Mouse (Mus musculus): ENCODE data around the gene Sdc3. TPM values are rescaled to one million over a fixed set of nuclear protein-coding genes. Genes with fewer than 3 reads are reported as not detected.

Sdc3 gene
- polyA plus RNA-seq, 1 experiment from 2014 or later = 10.4 TPM

GRCm38 (mm10) chr4:130787530-130787929 is 4.8 kb upstream of the Sdc3 start:
- Histone ChIP-seq H3K4me1 (ENCODE audit: insufficient read depth, low read depth, low read length) (no peaks in the 10 kb centered on the region), H3K27me3 (replicated peaks; ENCODE audit: insufficient read depth, low read length) (no peaks in the 10 kb centered on the region), H3K27ac (ENCODE audit: low read length) (no peak overlapping the region), H3K36me3 (ENCODE audit: insufficient read depth, low read length) (no peaks in the 10 kb centered on the region), H3K9ac (replicated peaks; ENCODE audit: low read depth) (no peak overlapping the region), H3K4me2 (replicated peaks; ENCODE audit: low read depth, low read length) (no peak overlapping the region), H3K4me3 (ENCODE audit: low read depth, low read length) (no peak overlapping the region), H3K9me3 (ENCODE audit: low read length) (no peaks in the 10 kb centered on the region)
- no peak for TF ChIP-seq EP300 (IDR thresholded peaks at IDR 0.05)
- TF ChIP-seq CTCF (IDR thresholded peaks at IDR 0.05) = no peak
- 63% methylated on average over 5 of the region's 5 CpGs for WGBS
- no peak for ATAC-seq
- DNase-seq (ENCODE audit: low spot score) = peak; percentile 18

GRCm38 (mm10) chr4:130790180-130790579 is 2.2 kb upstream of the Sdc3 start:
- Histone ChIP-seq H3K4me2 (replicated peaks; ENCODE audit: low read depth, low read length) (no peak overlapping the region), H3K27me3 (replicated peaks; ENCODE audit: insufficient read depth, low read length) (0 out of 2 replicates have a peak, but pooled peaks cover 5% of the 10 kb centered on the region), H3K4me1 (ENCODE audit: insufficient read depth, low read depth, low read length) (peaks cover 4% of the 10 kb centered on the region; the same call in 1 of the 2 replicates), H3K36me3 (ENCODE audit: insufficient read depth, low read length) (no peaks in the 10 kb centered on the region), H3K9ac (replicated peaks; ENCODE audit: low read depth) (no peak overlapping the region), H3K9me3 (ENCODE audit: low read length) (no peaks in the 10 kb centered on the region), H3K27ac (ENCODE audit: low read length) (no peak overlapping the region), H3K4me3 (ENCODE audit: low read depth, low read length) (no peak overlapping the region)
- WGBS = 13% methylated on average over 6 of the region's 6 CpGs
- no peak for TF ChIP-seq EP300 (IDR thresholded peaks at IDR 0.05)
- peak; percentile 97 for TF ChIP-seq CTCF (IDR thresholded peaks at IDR 0.05)
- peak; percentile 90 for DNase-seq (ENCODE audit: low spot score)
- ATAC-seq = peak; percentile 42

- H3K4me3 ChIP-seq (ENCODE audit: low read depth, low read length) = peak overlapping the region; percentile 69
- peak overlapping the region; percentile 97 for H3K4me2 ChIP-seq (replicated peaks; ENCODE audit: low read depth, low read length)
- TF ChIP-seq EP300 (IDR thresholded peaks at IDR 0.05) (no peak), CTCF (IDR thresholded peaks at IDR 0.05) (no peak)
- H3K4me1 ChIP-seq (ENCODE audit: insufficient read depth, low read depth, low read length) = peaks cover 4% of the 10 kb centered on the region; the same call in 1 of the 2 replicates
- WGBS = 8% methylated on average over 14 of the region's 19 CpGs
- no peaks in the 10 kb centered on the region for H3K36me3 ChIP-seq (ENCODE audit: insufficient read depth, low read length)
- no peaks in the 10 kb centered on the region for H3K9me3 ChIP-seq (ENCODE audit: low read length)
- 0 out of 2 replicates have a peak, but pooled peaks have one; percentile 1 for ATAC-seq
- H3K9ac ChIP-seq (replicated peaks; ENCODE audit: low read depth) = no peak overlapping the region
- H3K27me3 ChIP-seq (replicated peaks; ENCODE audit: insufficient read depth, low read length) = 0 out of 2 replicates have a peak, but pooled peaks cover 5% of the 10 kb centered on the region
- no peak for DNase-seq (ENCODE audit: low spot score)
- H3K27ac ChIP-seq (ENCODE audit: low read length) = no peak overlapping the region
Measured at GRCm38 (mm10) chr4:130791811-130792375, 444 bp upstream of the Sdc3 start.

- no peak for ATAC-seq
- peak overlapping the region; percentile 97 for H3K4me2 ChIP-seq (replicated peaks; ENCODE audit: low read depth, low read length)
- H3K27me3 ChIP-seq (replicated peaks; ENCODE audit: insufficient read depth, low read length) = 0 out of 2 replicates have a peak, but pooled peaks cover 5% of the 10 kb centered on the region
- peaks cover 12% of the 10 kb centered on the region; the same call in 1 of the 2 replicates for H3K4me1 ChIP-seq (ENCODE audit: insufficient read depth, low read depth, low read length)
- DNase-seq (ENCODE audit: low spot score) = no peak
- no peak overlapping the region for H3K9ac ChIP-seq (replicated peaks; ENCODE audit: low read depth)
- TF ChIP-seq EP300 (IDR thresholded peaks at IDR 0.05) = no peak
- no peak for TF ChIP-seq CTCF (IDR thresholded peaks at IDR 0.05)
- H3K9me3 ChIP-seq (ENCODE audit: low read length) = no peaks in the 10 kb centered on the region
- peak overlapping the region; percentile 69 for H3K4me3 ChIP-seq (ENCODE audit: low read depth, low read length)
- WGBS = 28% methylated on average over 7 of the region's 7 CpGs
- H3K36me3 ChIP-seq (ENCODE audit: insufficient read depth, low read length) = no peaks in the 10 kb centered on the region
- no peak overlapping the region for H3K27ac ChIP-seq (ENCODE audit: low read length)
Measured at GRCm38 (mm10) chr4:130793180-130793501, 804 bp downstream of the Sdc3 start.

- H3K36me3 ChIP-seq (ENCODE audit: insufficient read depth, low read length) = no peaks in the 10 kb centered on the region
- no peak for ATAC-seq
- DNase-seq (ENCODE audit: low spot score) = no peak
- no peaks in the 10 kb centered on the region for H3K9me3 ChIP-seq (ENCODE audit: low read length)
- 0 out of 2 replicates have a peak, but pooled peaks cover 5% of the 10 kb centered on the region for H3K27me3 ChIP-seq (replicated peaks; ENCODE audit: insufficient read depth, low read length)
- no peak overlapping the region for H3K4me3 ChIP-seq (ENCODE audit: low read depth, low read length)
- TF ChIP-seq EP300 (IDR thresholded peaks at IDR 0.05) (no peak), CTCF (IDR thresholded peaks at IDR 0.05) (no peak)
- H3K4me1 ChIP-seq (ENCODE audit: insufficient read depth, low read depth, low read length) = peaks cover 15% of the 10 kb centered on the region; the same call in 1 of the 2 replicates
- 35% methylated on average over 4 of the region's 4 CpGs for WGBS
- no peak overlapping the region for H3K9ac ChIP-seq (replicated peaks; ENCODE audit: low read depth)
- H3K27ac ChIP-seq (ENCODE audit: low read length) = no peak overlapping the region
- 0 out of 2 replicates have a peak overlapping the region, but pooled peaks have one; percentile 3 for H3K4me2 ChIP-seq (replicated peaks; ENCODE audit: low read depth, low read length)
Measured at GRCm38 (mm10) chr4:130794771-130795170, 2.4 kb downstream of the Sdc3 start.

GRCm38 (mm10) chr4:130795970-130796369 is 3.6 kb downstream of the Sdc3 start:
- no peak for DNase-seq (ENCODE audit: low spot score)
- Histone ChIP-seq H3K4me2 (replicated peaks; ENCODE audit: low read depth, low read length) (no peak overlapping the region), H3K4me3 (ENCODE audit: low read depth, low read length) (no peak overlapping the region), H3K27me3 (replicated peaks; ENCODE audit: insufficient read depth, low read length) (0 out of 2 replicates have a peak, but pooled peaks cover 5% of the 10 kb centered on the region), H3K4me1 (ENCODE audit: insufficient read depth, low read depth, low read length) (peaks cover 15% of the 10 kb centered on the region; the same call in 1 of the 2 replicates), H3K27ac (ENCODE audit: low read length) (no peak overlapping the region), H3K9me3 (ENCODE audit: low read length) (no peaks in the 10 kb centered on the region), H3K9ac (replicated peaks; ENCODE audit: low read depth) (no peak overlapping the region), H3K36me3 (ENCODE audit: insufficient read depth, low read length) (no peaks in the 10 kb centered on the region)
- no peak for TF ChIP-seq EP300 (IDR thresholded peaks at IDR 0.05)
- no peak for TF ChIP-seq CTCF (IDR thresholded peaks at IDR 0.05)
- ATAC-seq = no peak
- 82% methylated on average over 6 of the region's 6 CpGs for WGBS

Measured in lung, postnatal 0 days (tissue).